Mouse (Mus musculus): ENCODE data around the gene Syt7. TPM values are rescaled to one million over a fixed set of nuclear protein-coding genes. Genes with fewer than 3 reads are reported as not detected.

Syt7 gene
- polyA plus RNA-seq, 1 experiment = 173 TPM

- no peak overlapping the region for H3K27ac ChIP-seq (ENCODE audit: insufficient read depth, low read length)
- DNase-seq = no peak
- no peaks in the 10 kb centered on the region for H3K4me1 ChIP-seq (ENCODE audit: control insufficient read depth, insufficient read depth, low read length)
- WGBS = 53% methylated on average over 5 of the region's 5 CpGs
- H3K27me3 ChIP-seq (ENCODE audit: control insufficient read depth, insufficient read depth, low read length) = no peaks in the 10 kb centered on the region
- H3K4me3 ChIP-seq (replicated peaks; ENCODE audit: insufficient read depth, low read depth, low read length) = no peak overlapping the region
- no peak for TF ChIP-seq CTCF (IDR thresholded peaks at IDR 0.05; ENCODE audit: borderline replicate concordance, insufficient read depth, low read depth, low read length)
- no peak for TF ChIP-seq POLR2A (IDR thresholded peaks at IDR 0.05; ENCODE audit: borderline replicate concordance, insufficient read depth, low read length)
These were observed 41.1 kb upstream of the Syt7 start for GRCm38 (mm10) chr19:10347628-10348273.

- no peak overlapping the region for H3K27ac ChIP-seq (ENCODE audit: insufficient read depth, low read length)
- 88% methylated on average over 7 of the region's 7 CpGs for WGBS
- no peak for DNase-seq
- H3K4me3 ChIP-seq (replicated peaks; ENCODE audit: insufficient read depth, low read depth, low read length) = no peak overlapping the region
- TF ChIP-seq CTCF (IDR thresholded peaks at IDR 0.05; ENCODE audit: borderline replicate concordance, insufficient read depth, low read depth, low read length) = no peak
- no peak for TF ChIP-seq POLR2A (IDR thresholded peaks at IDR 0.05; ENCODE audit: borderline replicate concordance, insufficient read depth, low read length)
- H3K27me3 ChIP-seq (ENCODE audit: control insufficient read depth, insufficient read depth, low read length) = no peaks in the 10 kb centered on the region
- H3K4me1 ChIP-seq (ENCODE audit: control insufficient read depth, insufficient read depth, low read length) = no peaks in the 10 kb centered on the region
These were observed 36.7 kb upstream of the Syt7 start for GRCm38 (mm10) chr19:10352218-10352617.

GRCm38 (mm10) chr19:10354830-10355229 lies 34.1 kb upstream of the Syt7 start:
- TF ChIP-seq POLR2A (IDR thresholded peaks at IDR 0.05; ENCODE audit: borderline replicate concordance, insufficient read depth, low read length) (no peak), CTCF (IDR thresholded peaks at IDR 0.05; ENCODE audit: borderline replicate concordance, insufficient read depth, low read depth, low read length) (no peak)
- Histone ChIP-seq H3K4me3 (replicated peaks; ENCODE audit: insufficient read depth, low read depth, low read length) (no peak overlapping the region), H3K27me3 (ENCODE audit: control insufficient read depth, insufficient read depth, low read length) (no peaks in the 10 kb centered on the region), H3K27ac (ENCODE audit: insufficient read depth, low read length) (no peak overlapping the region), H3K4me1 (ENCODE audit: control insufficient read depth, insufficient read depth, low read length) (no peaks in the 10 kb centered on the region)
- DNase-seq = no peak
- WGBS = 57% methylated on average over 2 of the region's 2 CpGs

- no peak for DNase-seq
- H3K4me3 ChIP-seq (replicated peaks; ENCODE audit: insufficient read depth, low read depth, low read length) = no peak overlapping the region
- WGBS = 29% methylated on average over 12 of the region's 12 CpGs
These were observed 31.9 kb upstream of the Syt7 start for GRCm38 (mm10) chr19:10356845-10357503.

GRCm38 (mm10) chr19:10359105-10359946 lies 29.6 kb upstream of the Syt7 start:
- TF ChIP-seq CTCF (IDR thresholded peaks at IDR 0.05; ENCODE audit: borderline replicate concordance, insufficient read depth, low read depth, low read length) = no peak
- H3K4me1 ChIP-seq (ENCODE audit: control insufficient read depth, insufficient read depth, low read length) = no peaks in the 10 kb centered on the region
- H3K4me3 ChIP-seq (replicated peaks; ENCODE audit: insufficient read depth, low read depth, low read length) = no peak overlapping the region
- no peak for DNase-seq
- H3K27me3 ChIP-seq (ENCODE audit: control insufficient read depth, insufficient read depth, low read length) = no peaks in the 10 kb centered on the region
- WGBS = 91% methylated on average over 8 of the region's 8 CpGs
- no peak overlapping the region for H3K27ac ChIP-seq (ENCODE audit: insufficient read depth, low read length)

More at GRCm38 (mm10) chr19:10356845-10357503, 31.9 kb upstream of the Syt7 start:
- H3K4me1 ChIP-seq (ENCODE audit: control insufficient read depth, insufficient read depth, low read length) = no peaks in the 10 kb centered on the region
- no peaks in the 10 kb centered on the region for H3K27me3 ChIP-seq (ENCODE audit: control insufficient read depth, insufficient read depth, low read length)
- H3K27ac ChIP-seq (ENCODE audit: insufficient read depth, low read length) = no peak overlapping the region
- TF ChIP-seq POLR2A (IDR thresholded peaks at IDR 0.05; ENCODE audit: borderline replicate concordance, insufficient read depth, low read length) (no peak), CTCF (IDR thresholded peaks at IDR 0.05; ENCODE audit: borderline replicate concordance, insufficient read depth, low read depth, low read length) (no peak)

- no peak for DNase-seq
- TF ChIP-seq POLR2A (IDR thresholded peaks at IDR 0.05; ENCODE audit: borderline replicate concordance, insufficient read depth, low read length) (no peak), CTCF (IDR thresholded peaks at IDR 0.05; ENCODE audit: borderline replicate concordance, insufficient read depth, low read depth, low read length) (no peak)
- H3K4me1 ChIP-seq (ENCODE audit: control insufficient read depth, insufficient read depth, low read length) = no peaks in the 10 kb centered on the region
- peaks cover 2% of the 10 kb centered on the region for H3K27me3 ChIP-seq (ENCODE audit: control insufficient read depth, insufficient read depth, low read length)
- 62% methylated on average over 6 of the region's 6 CpGs for WGBS
- H3K4me3 ChIP-seq (replicated peaks; ENCODE audit: insufficient read depth, low read depth, low read length) = no peak overlapping the region
- no peak overlapping the region for H3K27ac ChIP-seq (ENCODE audit: insufficient read depth, low read length)
These were observed 26.3 kb upstream of the Syt7 start for GRCm38 (mm10) chr19:10362473-10363129.

- H3K27ac ChIP-seq (ENCODE audit: insufficient read depth, low read length) = no peak overlapping the region
- no peaks in the 10 kb centered on the region for H3K4me1 ChIP-seq (ENCODE audit: control insufficient read depth, insufficient read depth, low read length)
- TF ChIP-seq CTCF (IDR thresholded peaks at IDR 0.05; ENCODE audit: borderline replicate concordance, insufficient read depth, low read depth, low read length) (no peak), POLR2A (IDR thresholded peaks at IDR 0.05; ENCODE audit: borderline replicate concordance, insufficient read depth, low read length) (no peak)
- no peak overlapping the region for H3K4me3 ChIP-seq (replicated peaks; ENCODE audit: insufficient read depth, low read depth, low read length)
- 39% methylated on average over 7 of the region's 7 CpGs for WGBS
- no peak for DNase-seq
- peaks cover 2% of the 10 kb centered on the region for H3K27me3 ChIP-seq (ENCODE audit: control insufficient read depth, insufficient read depth, low read length)
These were observed 25.0 kb upstream of the Syt7 start for GRCm38 (mm10) chr19:10363869-10364268.
